Mouse (Mus musculus): Measurements from ENCODE around the gene Arhgef12. TPM values are rescaled to one million over a fixed set of nuclear protein-coding genes. Genes with fewer than 3 reads are reported as not detected.
A peak's percentile ranks its signal among the peaks of the same experiment; 100 is the strongest.
"Not testable (repeated sequence)": the region's sequence is repeated elsewhere in the genome, so short reads cannot be mapped to it uniquely, and the experiment has no call there.

The Arhgef12 gene
- polyA plus RNA-seq, 1 experiment: 56.6 TPM

DNA sequence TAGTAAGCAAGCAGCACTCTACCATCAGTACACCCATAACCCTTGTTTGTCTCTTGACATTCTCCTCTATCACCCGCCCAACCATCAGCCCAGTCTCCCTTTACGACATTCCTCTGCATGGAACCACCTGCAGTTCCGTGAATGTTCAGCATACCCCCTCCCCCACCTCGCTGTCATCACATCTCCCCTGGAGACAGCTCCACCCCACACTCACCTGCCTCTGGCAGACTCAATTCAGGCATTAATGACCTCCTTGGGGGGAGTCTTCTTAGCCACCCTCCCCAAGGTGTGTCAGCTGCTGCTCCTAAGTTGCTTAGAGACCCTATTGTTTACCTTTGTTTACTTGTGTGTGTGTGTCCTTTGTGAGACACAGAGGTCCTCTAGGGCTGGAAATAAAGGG lies 25.3 kb upstream of the Arhgef12 start:
- Histone ChIP-seq H3K4me3 (ENCODE audit: insufficient read depth, low read length) (no peak overlapping the region), H3K27ac (ENCODE audit: insufficient read depth, low read length) (no peak overlapping the region), H3K4me1 (ENCODE audit: control insufficient read depth, insufficient read depth, low read length) (no peaks in the 10 kb centered on the region)
- TF ChIP-seq CTCF (IDR thresholded peaks at IDR 0.05; ENCODE audit: borderline replicate concordance, insufficient read depth, low read length) (no peak), POLR2A (IDR thresholded peaks at IDR 0.05; ENCODE audit: low read depth, low read length) (no peak)

- TF ChIP-seq POLR2A (IDR thresholded peaks at IDR 0.05; ENCODE audit: low read depth, low read length): no peak
- no peak for TF ChIP-seq CTCF (IDR thresholded peaks at IDR 0.05; ENCODE audit: borderline replicate concordance, insufficient read depth, low read length)
- Histone ChIP-seq H3K27ac (ENCODE audit: insufficient read depth, low read length) (no peak overlapping the region), H3K4me1 (ENCODE audit: control insufficient read depth, insufficient read depth, low read length) (no peaks in the 10 kb centered on the region), H3K4me3 (ENCODE audit: insufficient read depth, low read length) (no peak overlapping the region)
Observed at GRCm38 (mm10) chr9:43131940-43132339, 24.9 kb upstream of the Arhgef12 start.

DNA sequence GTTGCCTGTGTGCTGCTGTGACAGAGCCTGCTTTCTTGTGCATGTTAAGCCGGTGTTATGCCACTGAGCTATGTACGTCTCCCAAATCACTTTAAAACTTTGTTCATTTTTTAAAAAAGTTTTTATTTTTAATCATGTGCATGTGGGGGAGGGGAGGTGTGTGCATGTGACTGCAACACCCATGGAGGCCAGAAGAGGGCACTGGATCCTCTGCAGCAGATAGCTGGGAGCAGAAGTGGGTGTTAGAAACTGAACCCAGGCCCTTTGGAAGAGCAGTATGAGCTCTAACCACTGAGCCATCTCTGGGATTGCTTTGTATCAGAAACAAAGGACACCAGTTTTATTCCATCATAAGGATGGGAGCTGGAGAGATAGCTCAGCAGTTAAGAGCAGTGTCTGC lies 23.6 kb upstream of the Arhgef12 start:
- 0 out of 2 replicates have a peak, but pooled peaks have one; percentile 4 for TF ChIP-seq CTCF (IDR thresholded peaks at IDR 0.05; ENCODE audit: borderline replicate concordance, insufficient read depth, low read length)
- no peak for TF ChIP-seq POLR2A (IDR thresholded peaks at IDR 0.05; ENCODE audit: low read depth, low read length)
- Histone ChIP-seq H3K4me3 (ENCODE audit: insufficient read depth, low read length) (no peak overlapping the region), H3K4me1 (ENCODE audit: control insufficient read depth, insufficient read depth, low read length) (no peaks in the 10 kb centered on the region), H3K27ac (ENCODE audit: insufficient read depth, low read length) (no peak overlapping the region)

- Histone ChIP-seq H3K4me3 (ENCODE audit: insufficient read depth, low read length) (no peak overlapping the region), H3K4me1 (ENCODE audit: control insufficient read depth, insufficient read depth, low read length) (no peaks in the 10 kb centered on the region), H3K27ac (ENCODE audit: insufficient read depth, low read length) (no peak overlapping the region)
- TF ChIP-seq POLR2A (IDR thresholded peaks at IDR 0.05; ENCODE audit: low read depth, low read length): no peak
- no peak for TF ChIP-seq CTCF (IDR thresholded peaks at IDR 0.05; ENCODE audit: borderline replicate concordance, insufficient read depth, low read length)
Observed at GRCm38 (mm10) chr9:43127101-43127787, 20.2 kb upstream of the Arhgef12 start.

- H3K27ac ChIP-seq (ENCODE audit: insufficient read depth, low read length): no peak overlapping the region
- TF ChIP-seq CTCF (IDR thresholded peaks at IDR 0.05; ENCODE audit: borderline replicate concordance, insufficient read depth, low read length) (no peak), POLR2A (IDR thresholded peaks at IDR 0.05; ENCODE audit: low read depth, low read length) (no peak)
- no peak overlapping the region for H3K4me3 ChIP-seq (ENCODE audit: insufficient read depth, low read length)
- no peaks in the 10 kb centered on the region for H3K4me1 ChIP-seq (ENCODE audit: control insufficient read depth, insufficient read depth, low read length)
Observed at GRCm38 (mm10) chr9:43122379-43122778, 15.3 kb upstream of the Arhgef12 start.

GRCm38 (mm10) chr9:43121948-43122347 lies 14.9 kb upstream of the Arhgef12 start:
- H3K27ac ChIP-seq (ENCODE audit: insufficient read depth, low read length); H3K4me3 ChIP-seq (ENCODE audit: insufficient read depth, low read length); H3K4me1 ChIP-seq (ENCODE audit: control insufficient read depth, insufficient read depth, low read length): not testable (repeated sequence)

DNA sequence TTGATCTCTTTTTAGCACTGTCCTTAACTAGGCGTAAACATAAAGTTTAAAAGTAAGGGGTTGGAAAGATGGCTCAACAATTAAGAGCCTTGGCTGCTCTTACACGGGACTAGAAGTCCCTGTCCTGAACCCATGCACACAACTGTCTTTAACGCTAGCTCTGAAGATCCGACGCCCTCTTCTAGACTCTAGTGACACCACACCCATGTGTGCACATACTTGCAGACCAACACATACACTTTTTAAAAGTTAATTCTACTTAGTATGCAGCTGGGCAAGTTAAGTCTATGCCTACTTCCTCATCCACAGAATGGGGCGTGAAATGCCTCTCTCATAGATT lies 9.9 kb upstream of the Arhgef12 start:
- no peak overlapping the region for H3K27ac ChIP-seq (ENCODE audit: insufficient read depth, low read length)
- no peak overlapping the region for H3K4me3 ChIP-seq (ENCODE audit: insufficient read depth, low read length)
- peaks cover 2% of the 10 kb centered on the region; the same call in 1 of the 2 replicates for H3K4me1 ChIP-seq (ENCODE audit: control insufficient read depth, insufficient read depth, low read length)
- no peak for TF ChIP-seq POLR2A (IDR thresholded peaks at IDR 0.05; ENCODE audit: low read depth, low read length)
- TF ChIP-seq CTCF (IDR thresholded peaks at IDR 0.05; ENCODE audit: borderline replicate concordance, insufficient read depth, low read length): no peak

DNA sequence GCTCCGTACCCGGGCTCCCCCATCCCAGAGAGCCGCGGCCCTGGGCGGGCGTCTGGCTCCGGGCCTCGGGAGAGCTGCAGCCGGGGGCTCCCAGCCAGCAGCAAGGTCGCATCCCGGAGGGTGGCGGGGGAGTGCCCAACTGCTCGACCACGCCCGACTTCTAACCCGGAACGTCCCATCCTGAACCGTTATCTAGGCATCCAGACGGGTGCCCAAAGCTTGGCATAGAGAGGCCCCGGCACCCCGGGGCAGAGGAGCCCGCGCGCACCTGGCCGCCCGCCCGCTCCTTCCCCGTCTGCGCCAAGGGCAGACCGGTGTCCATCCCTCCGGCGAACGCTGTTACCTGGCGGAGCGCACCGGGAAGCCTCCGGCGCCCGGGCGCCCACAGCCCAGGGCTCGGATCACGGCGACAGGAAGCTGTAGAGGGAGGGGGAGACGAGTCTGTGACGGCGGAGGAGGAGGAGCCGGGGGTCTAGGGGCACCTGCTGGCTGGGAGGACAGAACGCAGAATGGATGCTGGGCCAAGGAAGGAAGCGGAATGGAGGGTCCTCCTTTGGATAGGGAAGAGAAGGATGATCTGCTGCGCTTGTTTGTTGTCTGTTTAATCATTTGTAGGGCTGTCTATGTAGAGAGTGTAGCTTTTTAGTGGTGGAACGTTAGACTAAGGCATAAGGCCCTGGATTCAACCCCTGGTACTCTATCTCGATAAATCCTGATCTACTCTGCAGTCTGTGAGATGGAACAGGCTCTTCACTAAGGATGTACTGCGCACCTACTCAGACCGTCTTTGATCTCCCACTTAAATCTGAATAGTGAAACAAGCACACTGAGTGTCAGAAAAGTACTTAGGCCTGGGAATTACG lies 9.3 kb upstream of the Arhgef12 start, which contains the start of gene Tmem136:
TSS of gene Tmem136 (minus strand) at position 437 of the 863 bp plus-strand sequence.
- Histone ChIP-seq H3K27ac (ENCODE audit: insufficient read depth, low read length) (no peak within 1 kb of the TSS), H3K4me3 (ENCODE audit: insufficient read depth, low read length) (peak within 1 kb of the TSS; percentile 74), H3K4me1 (ENCODE audit: control insufficient read depth, insufficient read depth, low read length) (peaks cover 2% of the 10 kb centered on the region; the same call in 1 of the 2 replicates)
- TF ChIP-seq POLR2A (IDR thresholded peaks at IDR 0.05; ENCODE audit: low read depth, low read length) (peak; percentile 67), CTCF (IDR thresholded peaks at IDR 0.05; ENCODE audit: borderline replicate concordance, insufficient read depth, low read length) (no peak)

DNA sequence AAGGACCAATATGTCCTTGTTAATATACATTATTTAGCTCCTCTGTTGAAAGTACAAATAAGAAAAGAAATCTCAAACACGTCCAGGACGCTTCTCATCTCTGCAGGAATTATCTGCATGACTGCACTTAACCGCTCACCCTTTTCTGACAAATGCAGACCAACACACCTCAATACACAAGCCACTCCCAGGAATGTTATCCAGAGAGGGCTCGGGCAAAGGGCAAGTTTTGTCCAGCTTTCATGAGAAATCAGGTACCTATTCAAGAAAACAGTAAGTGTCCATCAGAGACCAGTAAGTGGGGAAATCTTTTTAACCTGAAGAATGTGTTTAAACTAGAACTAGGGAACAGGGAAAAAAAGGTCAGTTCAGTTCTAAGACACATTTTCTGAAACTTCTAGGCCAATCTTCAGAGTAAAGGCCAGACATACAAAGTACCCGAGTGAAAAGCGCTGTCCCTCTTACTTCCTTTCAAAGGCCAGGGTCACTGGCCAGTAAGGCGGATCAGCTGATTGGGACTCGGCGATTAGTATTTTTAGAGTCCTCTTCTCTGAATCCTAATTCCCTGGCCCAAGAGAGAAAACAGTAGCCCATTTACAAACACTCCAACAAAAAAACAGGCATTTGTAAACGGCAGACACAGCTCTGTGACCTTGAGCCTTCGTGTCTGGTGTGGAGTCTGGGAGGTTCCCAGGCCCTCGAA lies 8.5 kb upstream of the Arhgef12 start:
- no peak for TF ChIP-seq POLR2A (IDR thresholded peaks at IDR 0.05; ENCODE audit: low read depth, low read length)
- no peak for TF ChIP-seq CTCF (IDR thresholded peaks at IDR 0.05; ENCODE audit: borderline replicate concordance, insufficient read depth, low read length)
- Histone ChIP-seq H3K4me1 (ENCODE audit: control insufficient read depth, insufficient read depth, low read length) (peaks cover 2% of the 10 kb centered on the region; the same call in 1 of the 2 replicates), H3K27ac (ENCODE audit: insufficient read depth, low read length) (no peak overlapping the region), H3K4me3 (ENCODE audit: insufficient read depth, low read length) (peak overlapping the region; percentile 74)
